Mouse (Mus musculus): Measurements from ENCODE around the gene Rec114.

- TF ChIP-seq CTCF (IDR thresholded peaks at IDR 0.05; ENCODE audit: low read depth), result no peak
- no peak for TF ChIP-seq EP300 (optimal IDR thresholded peaks at IDR 0.05)
Measured at GRCm38 (mm10) chr9:58753606-58754005, 9.8 kb upstream of the Rec114 start.
